ENCODE assay signal across 17 mouse cellular contexts in the genomic region with DNA sequence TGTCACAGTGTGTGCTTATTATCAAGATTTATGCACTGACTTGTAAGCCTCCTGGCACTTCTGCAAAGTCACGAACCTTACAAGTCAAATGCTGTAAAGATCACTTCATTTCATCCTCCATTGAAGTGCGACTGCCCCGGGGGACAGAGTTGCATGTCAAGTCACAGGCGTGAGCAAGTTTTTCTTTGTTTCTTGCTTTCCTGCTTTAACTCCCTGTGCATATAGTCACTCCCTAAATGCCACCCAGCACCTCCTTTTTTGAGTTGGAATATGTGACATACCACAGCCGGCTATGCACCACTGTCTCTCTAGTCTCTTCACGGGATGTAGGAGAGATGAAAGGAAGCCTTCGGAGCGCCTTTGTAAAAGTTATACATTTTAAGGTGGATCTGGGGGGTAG. TPM values are rescaled to one million over a fixed set of nuclear protein-coding genes. Genes with fewer than 3 reads are reported as not detected.
DNase-seq lines count a peak whose midpoint lies in the region; ATAC-seq and TF ChIP-seq lines count a peak whose summit lies in the region.
"Had no signal": no experiment of that assay in that cellular context is flagged by ENCODE, and none has a peak within 500 bp of the region (broad histone marks: within the 10 kb centered on the region; RNA-seq: fewer than 3 reads in every experiment).

No protein-coding gene starts in this region.

- no peak overlapping the region for H3K4me3 ChIP-seq in kidney, embryonic 15.5 days (replicated peaks)
- H3K4me3 ChIP-seq in lung, embryonic 14.5 days (ENCODE audit: low read depth, low read length), result no peak overlapping the region
- H3K4me3 ChIP-seq in intestine, embryonic 16.5 days (ENCODE audit: low read length), result no peak overlapping the region
- H3K4me3 ChIP-seq: embryonic facial prominence, embryonic 12.5 days; forebrain, embryonic 12.5 days; heart, embryonic 13.5 days; hindbrain, embryonic 15.5 days had no signal

- no peak overlapping the region for H3K9ac ChIP-seq in kidney, embryonic 15.5 days
- H3K9ac ChIP-seq in lung, embryonic 14.5 days, result no peak overlapping the region
- no peak overlapping the region for H3K9ac ChIP-seq in intestine, embryonic 16.5 days (ENCODE audit: low read depth, low read length)
- H3K9ac ChIP-seq: embryonic facial prominence, embryonic 12.5 days; forebrain, embryonic 12.5 days; heart, embryonic 13.5 days; hindbrain, embryonic 15.5 days had no signal

- TF ChIP-seq CTCF in lung, embryonic 14.5 days (IDR thresholded peaks at IDR 0.05; ENCODE audit: low read depth), result no peak

- H3K4me2 ChIP-seq in kidney, embryonic 15.5 days, result peak overlapping the region; percentile 8; the same call in 1 of the 2 replicates
- no peak overlapping the region for H3K4me2 ChIP-seq in lung, embryonic 14.5 days
- no peak overlapping the region for H3K4me2 ChIP-seq in intestine, embryonic 16.5 days (ENCODE audit: low read depth, low read length)
- H3K4me2 ChIP-seq: embryonic facial prominence, embryonic 12.5 days; forebrain, embryonic 12.5 days; heart, embryonic 13.5 days; hindbrain, embryonic 15.5 days had no signal

- ATAC-seq in kidney, embryonic 15.5 days (replicated peaks; ENCODE audit: low FRiP score), result peak; percentile 74
- ATAC-seq in lung, embryonic 14.5 days (ENCODE audit: insufficient read depth), result no peak
- no peak for ATAC-seq in intestine, embryonic 16.5 days
- ATAC-seq: forebrain, embryonic 16.5 days had no signal

- peaks cover 17% of the 10 kb centered on the region for H3K4me1 ChIP-seq in kidney, embryonic 15.5 days
- no peaks in the 10 kb centered on the region for H3K4me1 ChIP-seq in lung, embryonic 14.5 days (ENCODE audit: insufficient read depth)
- no peaks in the 10 kb centered on the region for H3K4me1 ChIP-seq in intestine, embryonic 16.5 days (ENCODE audit: control insufficient read depth, insufficient read depth, low read length)
- H3K4me1 ChIP-seq: embryonic facial prominence, embryonic 12.5 days; forebrain, embryonic 12.5 days; heart, embryonic 13.5 days; hindbrain, embryonic 15.5 days had no signal

- DNase-seq in kidney, postnatal 10 days, result no peak
- peak; percentile 26 for DNase-seq in lung, embryonic 14.5 days
- DNase-seq in lung, postnatal 4 days, result no peak
- peak; percentile 35 for DNase-seq in forelimb bud, embryonic 11.5 days (ENCODE audit: low read depth, low spot score)
- DNase-seq: adrenal gland, adult 8-10 months; adrenal gland, postnatal 36 days; cerebellum, adult 2 months; cerebellum, postnatal 10 days; gastrocnemius, postnatal 14 days; heart, postnatal 36 days had no signal

- no peaks in the 10 kb centered on the region for H3K27me3 ChIP-seq in kidney, embryonic 15.5 days
- no peaks in the 10 kb centered on the region for H3K27me3 ChIP-seq in lung, embryonic 14.5 days (ENCODE audit: insufficient read depth, low read length)
- no peaks in the 10 kb centered on the region for H3K27me3 ChIP-seq in intestine, embryonic 16.5 days (replicated peaks; ENCODE audit: control insufficient read depth, insufficient read depth, low read length)
- H3K27me3 ChIP-seq: embryonic facial prominence, embryonic 12.5 days; forebrain, embryonic 12.5 days; heart, embryonic 13.5 days; hindbrain, embryonic 15.5 days had no signal

- no peaks in the 10 kb centered on the region for H3K9me3 ChIP-seq in kidney, embryonic 15.5 days (replicated peaks)
- H3K9me3 ChIP-seq in lung, embryonic 14.5 days (ENCODE audit: low read depth, low read length), result no peaks in the 10 kb centered on the region
- no peaks in the 10 kb centered on the region for H3K9me3 ChIP-seq in intestine, embryonic 16.5 days (ENCODE audit: control insufficient read depth, low read length)
- H3K9me3 ChIP-seq: embryonic facial prominence, embryonic 12.5 days; forebrain, embryonic 12.5 days; heart, embryonic 13.5 days; hindbrain, embryonic 15.5 days had no signal

- WGBS in kidney, embryonic 15.5 days, result 43% methylated on average over 8 of the region's 8 CpGs
- WGBS in lung, embryonic 14.5 days, result 54% methylated on average over 8 of the region's 8 CpGs
- 86% methylated on average over 8 of the region's 8 CpGs for WGBS in intestine, embryonic 16.5 days

- peak overlapping the region; percentile 24 for H3K27ac ChIP-seq in kidney, embryonic 15.5 days
- no peak overlapping the region for H3K27ac ChIP-seq in lung, embryonic 14.5 days (ENCODE audit: low read depth)
- no peak overlapping the region for H3K27ac ChIP-seq in intestine, embryonic 16.5 days (ENCODE audit: low read length)
- H3K27ac ChIP-seq: embryonic facial prominence, embryonic 12.5 days; forebrain, embryonic 12.5 days; heart, embryonic 13.5 days; hindbrain, embryonic 15.5 days had no signal

- H3K36me3 ChIP-seq in kidney, embryonic 15.5 days, result no peaks in the 10 kb centered on the region
- no peaks in the 10 kb centered on the region for H3K36me3 ChIP-seq in lung, embryonic 14.5 days (ENCODE audit: insufficient read depth)
- H3K36me3 ChIP-seq in intestine, embryonic 16.5 days (ENCODE audit: control insufficient read depth, insufficient read depth, low read length), result no peaks in the 10 kb centered on the region
- H3K36me3 ChIP-seq: embryonic facial prominence, embryonic 12.5 days; forebrain, embryonic 12.5 days; hindbrain, embryonic 15.5 days had no signal

RNA-seq across cellular contexts. Expression of a gene that starts 56.2 kb away (rescaled TPM):
- polyA plus RNA-seq in kidney, embryonic 15.5 days (2015; fragmentation: Nextera tagmentation; extraction: Ambion mirVana), result 2.1 and 2.3 TPM in 2 replicates
- polyA plus RNA-seq in lung, embryonic 14.5 days (2014; fragmentation: Nextera tagmentation; extraction: Ambion mirVana), result 1.1 and 1.4 TPM in 2 replicates
- 1.6 TPM in 2 replicates for polyA plus RNA-seq in intestine, embryonic 16.5 days (2015; fragmentation: Nextera tagmentation; extraction: Ambion mirVana)

Comparison
In these comparisons a context has a peak if more than half of its experiments do, and no peak if none do; other contexts are left out.
1. DNase-seq: peak in lung, embryonic 14.5 days (single experiment) and forelimb bud, embryonic 11.5 days (single experiment); none in kidney, postnatal 10 days (single experiment) and lung, postnatal 4 days (0 of 2).